Comparison of ENCODE assay signal across 8 mouse cellular contexts in genomic region chr17:56292531-56293222, GRCm38 (mm10). TPM values are rescaled to one million over a fixed set of nuclear protein-coding genes. Genes with fewer than 3 reads are reported as not detected.
DNase-seq lines count a peak whose midpoint lies in the region; ATAC-seq and TF ChIP-seq lines count a peak whose summit lies in the region.

Gene Plin3 (minus strand): TSS chr17:56292873.

- H3K27me3 ChIP-seq in spleen, adult 2 months (ENCODE audit: control insufficient read depth, insufficient read depth, low read length): no peaks in the 10 kb centered on the region
- H3K27me3 ChIP-seq in embryonic facial prominence, embryonic 14.5 days (replicated peaks; ENCODE audit: control insufficient read depth, insufficient read depth, low read length): no peaks in the 10 kb centered on the region
- H3K27me3 ChIP-seq in heart, embryonic 16.5 days (ENCODE audit: control insufficient read depth, insufficient read depth, low read length): no peaks in the 10 kb centered on the region
- H3K27me3 ChIP-seq in liver, embryonic 11.5 days (replicated peaks; ENCODE audit: control insufficient read depth, insufficient read depth, low read length): no peaks in the 10 kb centered on the region

- DNase-seq in spleen, adult 2 months (ENCODE audit: low read depth in 1 of 2, low spot score in 2 of 2): no peak
- DNase-seq in spleen, adult 18-20 months: no peak
- no peak for DNase-seq in embryonic facial prominence, embryonic 14.5 days (ENCODE audit: low spot score)
- DNase-seq in liver, embryonic 11.5 days (ENCODE audit: low spot score): no peak
- DNase-seq in thymus, postnatal 10 days (ENCODE audit: low spot score in 2 of 2): peak; percentile 47 to 55
- DNase-seq in left cerebral cortex, postnatal 36 days (ENCODE audit: low spot score in 2 of 2): no peak
- DNase-seq in left cerebral cortex, adult 11 months (ENCODE audit: low spot score): no peak

- H3K9me3 ChIP-seq in embryonic facial prominence, embryonic 14.5 days (ENCODE audit: control insufficient read depth, low read length): no peaks in the 10 kb centered on the region
- H3K9me3 ChIP-seq in heart, embryonic 16.5 days (replicated peaks; ENCODE audit: control insufficient read depth, low read length): no peaks in the 10 kb centered on the region
- H3K9me3 ChIP-seq in liver, embryonic 11.5 days (ENCODE audit: control insufficient read depth, low read length): no peaks in the 10 kb centered on the region

- no peak for TF ChIP-seq CTCF in spleen, adult 2 months (IDR thresholded peaks at IDR 0.05; ENCODE audit: extremely low read depth, insufficient read depth, insufficient read length, insufficient replicate concordance)

- intact Hi-C loops in left cerebral cortex, postnatal 36 days (cut with DNase I): no loop called here

- H3K4me2 ChIP-seq in embryonic facial prominence, embryonic 14.5 days (ENCODE audit: low read depth, low read length): peak within 1 kb of the TSS; percentile 58; the same call in 1 of the 2 replicates
- H3K4me2 ChIP-seq in heart, embryonic 16.5 days (ENCODE audit: low read depth, low read length): no peak within 1 kb of the TSS; the same call in 1 of the 2 replicates
- H3K4me2 ChIP-seq in liver, embryonic 11.5 days: peak within 1 kb of the TSS; percentile 97

- H3K4me3 ChIP-seq in spleen, adult 2 months (ENCODE audit: extremely low read depth, insufficient read depth, insufficient read length): no peak within 1 kb of the TSS
- no peak within 1 kb of the TSS for H3K4me3 ChIP-seq in embryonic facial prominence, embryonic 14.5 days (ENCODE audit: low read depth, low read length)
- no peak within 1 kb of the TSS; the same call in 1 of the 2 replicates for H3K4me3 ChIP-seq in heart, embryonic 16.5 days (ENCODE audit: low read length)
- no peak within 1 kb of the TSS for H3K4me3 ChIP-seq in liver, embryonic 11.5 days (ENCODE audit: low read depth, low read length)

- 58% methylated on average over 4 of the region's 4 CpGs for WGBS in spleen, adult 2 months
- 85% methylated on average over 3 of the region's 4 CpGs for WGBS in embryonic facial prominence, embryonic 14.5 days
- WGBS in heart, embryonic 16.5 days: 83% methylated on average over 4 of the region's 4 CpGs
- 92% methylated on average over 4 of the region's 4 CpGs for WGBS in liver, embryonic 11.5 days

- TF ChIP-seq POLR2A in spleen, adult 2 months (IDR thresholded peaks at IDR 0.05; ENCODE audit: low read depth, low read length): no peak

- no peak within 1 kb of the TSS; the same call in 1 of the 2 replicates for H3K27ac ChIP-seq in spleen, adult 2 months (ENCODE audit: insufficient read depth, low read length)
- H3K27ac ChIP-seq in embryonic facial prominence, embryonic 14.5 days (replicated peaks; ENCODE audit: low read depth, low read length): peak within 1 kb of the TSS; percentile 97
- peak within 1 kb of the TSS; percentile 95 for H3K27ac ChIP-seq in heart, embryonic 16.5 days (ENCODE audit: low read length)
- H3K27ac ChIP-seq in liver, embryonic 11.5 days (ENCODE audit: low read depth, low read length): peak within 1 kb of the TSS; percentile 96

- H3K4me1 ChIP-seq in spleen, adult 2 months (ENCODE audit: control insufficient read depth, insufficient read depth, insufficient read length): peaks cover 24% of the 10 kb centered on the region; the same call in 1 of the 2 replicates
- H3K4me1 ChIP-seq in embryonic facial prominence, embryonic 14.5 days (ENCODE audit: control insufficient read depth, insufficient read depth, low read length): peaks cover 28% of the 10 kb centered on the region
- peaks cover 24% of the 10 kb centered on the region for H3K4me1 ChIP-seq in heart, embryonic 16.5 days (ENCODE audit: control insufficient read depth, insufficient read depth, low read length)
- peaks cover 34% of the 10 kb centered on the region for H3K4me1 ChIP-seq in liver, embryonic 11.5 days (replicated peaks; ENCODE audit: control insufficient read depth, insufficient read depth, low read length)

- ATAC-seq in embryonic facial prominence, embryonic 14.5 days (ENCODE audit: low read depth): no peak
- ATAC-seq in heart, embryonic 16.5 days (replicated peaks; ENCODE audit: extremely low read depth, insufficient read depth, low FRiP score): no peak
- no peak for ATAC-seq in liver, embryonic 11.5 days (replicated peaks; ENCODE audit: low FRiP score)

- peak within 1 kb of the TSS; percentile 61 for H3K9ac ChIP-seq in embryonic facial prominence, embryonic 14.5 days (ENCODE audit: low read depth, low read length)
- H3K9ac ChIP-seq in heart, embryonic 16.5 days (ENCODE audit: low read length): no peak within 1 kb of the TSS; the same call in 1 of the 2 replicates
- H3K9ac ChIP-seq in liver, embryonic 11.5 days (ENCODE audit: low read depth, low read length): peak within 1 kb of the TSS; percentile 67; the same call in 1 of the 2 replicates

- no peaks in the 10 kb centered on the region for H3K36me3 ChIP-seq in spleen, adult 2 months (ENCODE audit: control insufficient read depth, insufficient read depth, low read length)
- no peaks in the 10 kb centered on the region for H3K36me3 ChIP-seq in embryonic facial prominence, embryonic 14.5 days (ENCODE audit: control insufficient read depth, insufficient read depth, low read length)
- no peaks in the 10 kb centered on the region for H3K36me3 ChIP-seq in heart, embryonic 16.5 days (ENCODE audit: control insufficient read depth, insufficient read depth)
- H3K36me3 ChIP-seq in liver, embryonic 11.5 days (ENCODE audit: control insufficient read depth, insufficient read depth, low read length): no peaks in the 10 kb centered on the region

RNA-seq across cellular contexts. Expression of gene Plin3, which starts in this region (rescaled TPM):
- 13.4 and 17.3 TPM in 2 replicates for polyA plus RNA-seq in spleen, adult 2 months (2012; rRNA removed)
- 76.9 and 88.4 TPM in 2 replicates for polyA plus RNA-seq in embryonic facial prominence, embryonic 14.5 days (2014; fragmentation: Nextera tagmentation; extraction: Ambion mirVana)
- polyA plus RNA-seq in heart, embryonic 16.5 days (2015; fragmentation: Nextera tagmentation; extraction: Ambion mirVana): 79.3 and 89.4 TPM in 2 replicates
- 48.4 and 53.7 TPM in 2 replicates for polyA plus RNA-seq in liver, embryonic 11.5 days (2014; fragmentation: Nextera tagmentation; extraction: Ambion mirVana)
- 10 to 100 TPM in 1 of 2 experiments, 1 to 10 TPM in 1; 9.3 to 10.1 TPM for total RNA-seq in left cerebral cortex, postnatal 36 days (2021)

Comparison
In these comparisons a context has a peak if more than half of its experiments do, and no peak if none do; other contexts are left out.
1. DNase-seq: peak in thymus, postnatal 10 days (2 of 2); none in spleen, adult 2 months (0 of 2), spleen, adult 18-20 months (0 of 2), embryonic facial prominence, embryonic 14.5 days (single experiment), liver, embryonic 11.5 days (single experiment), left cerebral cortex, postnatal 36 days (0 of 2) and left cerebral cortex, adult 11 months (single experiment).